Mouse (Mus musculus) heart, adult 2 months (tissue): ENCODE data around the gene Odf2. TPM values are rescaled to one million over a fixed set of nuclear protein-coding genes. Genes with fewer than 3 reads are reported as not detected.

Source experiments
- DNase-seq, 2 experiments: peaks; one replicate each; pipeline ENCODE4 v3.0.0; 2021
- H3K27ac ChIP-seq: fragments of 200-600 bp; 2 replicates; pipeline ENCODE4 v1.8.1; 2022
- H3K27me3 ChIP-seq: fragments of 200-500 bp; 2 replicates; pipeline ENCODE4 v1.6.1; 2012; ENCODE audit warnings: mild to moderate bottlenecking, low read length, inconsistent platforms, mixed read lengths; ENCODE audit not compliant: control insufficient read depth, insufficient read depth
- H3K36me3 ChIP-seq: fragments of 200-500 bp; 2 replicates; pipeline ENCODE4 v1.6.1; 2012; ENCODE audit warnings: low read length, inconsistent platforms; ENCODE audit not compliant: control insufficient read depth, insufficient read depth
- H3K4me1 ChIP-seq: fragments of 200-500 bp; 2 replicates; pipeline ENCODE4 v1.6.1; 2011; ENCODE audit warnings: low read length; ENCODE audit not compliant: control insufficient read depth, insufficient read depth
- H3K4me3 ChIP-seq: fragments of 200-600 bp; 2 replicates; pipeline ENCODE4 v1.8.1; 2022
- H3K79me2 ChIP-seq: fragments of 200-500 bp; replicated peaks from 2 replicates; pipeline ENCODE4 v1.6.1; 2012; ENCODE audit warnings: mild to moderate bottlenecking, inconsistent platforms, low read length, moderate library complexity, mixed read lengths; ENCODE audit not compliant: control insufficient read depth, insufficient read depth
- H3K9ac ChIP-seq: fragments of 200-500 bp; 2 replicates; pipeline ENCODE4 v1.6.1; 2012; ENCODE audit warnings: low read depth, mild to moderate bottlenecking, control low read depth, inconsistent platforms, low read length, mixed read lengths
- CTCF ChIP-seq: fragments of 200-600 bp; IDR thresholded peaks from 2 replicates; pipeline ENCODE4 v1.8.1; 2022; ENCODE audit warnings: antibody characterized with exemption, mild to moderate bottlenecking, moderate library complexity
- EP300 ChIP-seq: fragments of 200-500 bp; IDR thresholded peaks from 2 replicates; pipeline ENCODE4 v1.6.1; 2011; ENCODE audit warnings: low read depth, low read length, control low read depth; ENCODE audit not compliant: insufficient read depth
- POLR2A ChIP-seq: fragments of 200-500 bp; IDR thresholded peaks from 2 replicates; pipeline ENCODE4 v1.6.1; 2011; ENCODE audit warnings: mild to moderate bottlenecking, low read depth, low read length, control low read depth; ENCODE audit not compliant: insufficient read depth
- WGBS: fragments of 180-500 bp; shearing (Covaris S2); methylation state at CpG from one replicate; pipeline ENCODE4 v1.1.7; 2018; 5-methylcytosine and 5-hydroxymethylcytosine counted together
- intact Hi-C: fragments of 180-260 bp; cut with DNase I; formaldehyde crosslinking; loops from one replicate; pipeline ENCODE4 v1.15.1; 2025
- polyA plus RNA-seq: library from polyadenylated mRNA; depleted of rRNA; stranded (reverse); fragments of >200 nt; gene quantifications from 2 replicates; pipeline ENCODE4 v1.2.3, GENCODE M21; 2012
- total RNA-seq, 2 experiments: library from RNA; stranded (reverse); gene quantifications; 2 replicates each; pipeline ENCODE4 v1.2.3; 2021

Gene Odf2
- total and polyA plus RNA-seq, 3 experiments: 16.6 to 22.3 (median 20.1) TPM

DNA sequence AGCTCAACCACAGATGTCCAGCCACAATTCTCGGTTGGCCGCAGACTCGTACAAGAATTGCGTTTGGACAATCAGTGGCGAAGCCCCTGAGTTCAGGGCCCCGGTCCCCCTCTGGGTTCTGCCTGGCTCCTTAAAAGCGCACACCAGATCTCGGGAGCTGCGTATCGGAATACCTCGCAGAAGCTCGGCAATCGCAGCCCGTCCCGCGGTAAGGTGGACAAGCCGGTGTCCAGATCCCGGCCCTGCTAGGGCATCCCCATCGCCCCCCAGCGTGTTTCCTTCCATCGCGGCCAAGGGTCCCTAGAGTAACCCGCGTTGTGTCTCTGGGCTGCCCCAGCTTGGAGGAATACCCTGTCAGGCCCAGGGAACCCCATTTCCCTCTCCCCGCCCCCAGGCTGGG is 43.4 kb upstream of the Odf2 start:
- no peaks in the 10 kb centered on the region for H3K27me3 ChIP-seq
- DNase-seq: no peak
- H3K36me3 ChIP-seq: no peaks in the 10 kb centered on the region
- intact Hi-C loops: no loop called here
- no peak for TF ChIP-seq EP300
- TF ChIP-seq CTCF: no peak
- TF ChIP-seq POLR2A: no peak
- no peaks in the 10 kb centered on the region for H3K4me1 ChIP-seq
- H3K9ac ChIP-seq: no peak overlapping the region
- 71% methylated on average over 25 of the region's 25 CpGs for WGBS
- no peak overlapping the region for H3K27ac ChIP-seq
- no peak overlapping the region for H3K4me3 ChIP-seq
- H3K79me2 ChIP-seq: no peaks in the 10 kb centered on the region

DNA sequence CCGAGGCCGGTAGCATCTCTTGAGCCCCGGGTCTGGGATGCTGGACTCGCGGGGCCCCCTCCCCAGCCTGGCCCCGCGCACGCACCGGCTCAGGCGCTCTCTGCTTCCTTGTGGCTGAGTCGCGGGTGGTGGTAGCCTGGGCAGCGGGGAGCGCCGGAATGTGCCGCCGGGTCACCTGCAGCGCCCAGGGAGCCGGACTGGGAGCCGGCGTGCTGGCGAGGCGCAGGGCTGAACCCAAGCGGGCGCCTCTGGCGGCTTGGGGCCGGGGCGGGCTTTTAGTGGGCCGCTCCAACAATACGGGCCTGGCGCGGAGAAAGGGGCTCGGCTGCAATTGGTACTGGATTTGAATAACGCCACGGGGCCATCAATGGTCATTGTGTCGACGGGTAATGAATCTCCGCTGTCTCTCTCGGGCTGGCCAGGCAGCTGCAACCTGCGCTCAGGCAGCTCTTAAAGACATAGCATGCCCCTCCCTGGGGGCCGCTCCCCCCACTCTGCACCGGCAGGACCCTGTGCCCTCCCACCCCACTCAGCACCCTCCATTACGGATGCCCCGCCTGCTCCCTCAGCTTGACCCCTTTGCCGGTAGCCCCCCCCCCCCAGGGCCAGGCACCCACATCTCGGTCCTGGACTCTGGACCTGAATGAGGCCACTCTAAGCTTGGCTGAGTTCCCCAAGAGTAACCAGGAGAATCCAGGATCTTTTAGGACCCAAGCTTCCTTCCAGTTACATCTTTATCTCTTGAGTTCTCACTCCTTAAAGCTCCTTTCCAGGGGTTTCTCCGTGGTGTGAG is 42.8 kb upstream of the Odf2 start:
- WGBS: 46% methylated on average over 47 of the region's 47 CpGs
- no peak overlapping the region for H3K27ac ChIP-seq
- no peak overlapping the region for H3K4me3 ChIP-seq
- intact Hi-C loops: no loop called here
- no peak for TF ChIP-seq EP300
- TF ChIP-seq CTCF: no peak
- TF ChIP-seq POLR2A: no peak
- DNase-seq: no peak
- H3K36me3 ChIP-seq: no peaks in the 10 kb centered on the region
- H3K27me3 ChIP-seq: no peaks in the 10 kb centered on the region
- no peaks in the 10 kb centered on the region for H3K79me2 ChIP-seq
- H3K9ac ChIP-seq: no peak overlapping the region
- H3K4me1 ChIP-seq: no peaks in the 10 kb centered on the region

DNA sequence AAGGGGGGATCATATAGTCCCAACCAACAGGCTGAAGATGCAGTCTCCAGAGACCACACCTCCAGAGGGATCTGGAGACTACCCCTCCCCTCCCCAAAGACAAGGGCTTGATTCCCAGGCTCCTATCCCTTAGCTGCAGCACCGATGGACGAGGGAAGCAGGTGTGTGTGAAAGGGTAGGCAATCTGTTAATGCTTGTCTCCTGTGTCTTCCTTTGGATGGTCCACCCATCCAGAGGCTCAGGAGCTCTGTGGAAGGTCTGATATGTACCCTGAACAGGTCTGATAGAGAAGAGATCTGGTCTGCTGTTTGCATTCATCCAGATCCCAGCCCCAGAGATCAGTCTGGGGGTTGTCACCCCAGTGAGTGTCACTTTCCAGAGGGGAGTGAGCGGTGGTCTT is 42.1 kb upstream of the Odf2 start:
- WGBS: 71% methylated on average over 3 of the region's 3 CpGs
- DNase-seq: no peak
- no peaks in the 10 kb centered on the region for H3K79me2 ChIP-seq
- no peak overlapping the region for H3K9ac ChIP-seq
- H3K4me3 ChIP-seq: no peak overlapping the region
- no peaks in the 10 kb centered on the region for H3K36me3 ChIP-seq
- H3K4me1 ChIP-seq: no peaks in the 10 kb centered on the region
- H3K27ac ChIP-seq: no peak overlapping the region
- intact Hi-C loops: no loop called here
- no peaks in the 10 kb centered on the region for H3K27me3 ChIP-seq
- TF ChIP-seq POLR2A (no peak), CTCF (no peak), EP300 (no peak)

DNA sequence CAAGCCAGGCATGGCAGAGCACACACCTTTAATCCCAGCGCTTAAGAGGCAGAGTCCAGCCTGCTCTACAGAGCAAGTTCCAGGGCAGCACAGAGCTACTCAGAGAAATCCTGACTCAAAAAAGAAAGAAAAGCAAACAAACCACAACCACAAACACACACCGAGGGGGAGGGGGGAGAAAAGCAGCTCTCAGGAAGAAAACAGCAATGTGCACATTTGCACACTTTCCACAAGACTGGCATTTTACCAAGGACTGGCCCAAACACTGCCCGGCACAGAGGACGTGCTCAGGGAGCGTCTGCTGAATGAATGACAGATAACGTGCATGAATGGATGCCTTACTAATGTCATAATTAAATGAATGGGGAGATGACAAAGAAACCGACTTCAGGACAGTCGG is 40.0 kb upstream of the Odf2 start:
- 49% methylated on average over 8 of the region's 8 CpGs for WGBS

DNA sequence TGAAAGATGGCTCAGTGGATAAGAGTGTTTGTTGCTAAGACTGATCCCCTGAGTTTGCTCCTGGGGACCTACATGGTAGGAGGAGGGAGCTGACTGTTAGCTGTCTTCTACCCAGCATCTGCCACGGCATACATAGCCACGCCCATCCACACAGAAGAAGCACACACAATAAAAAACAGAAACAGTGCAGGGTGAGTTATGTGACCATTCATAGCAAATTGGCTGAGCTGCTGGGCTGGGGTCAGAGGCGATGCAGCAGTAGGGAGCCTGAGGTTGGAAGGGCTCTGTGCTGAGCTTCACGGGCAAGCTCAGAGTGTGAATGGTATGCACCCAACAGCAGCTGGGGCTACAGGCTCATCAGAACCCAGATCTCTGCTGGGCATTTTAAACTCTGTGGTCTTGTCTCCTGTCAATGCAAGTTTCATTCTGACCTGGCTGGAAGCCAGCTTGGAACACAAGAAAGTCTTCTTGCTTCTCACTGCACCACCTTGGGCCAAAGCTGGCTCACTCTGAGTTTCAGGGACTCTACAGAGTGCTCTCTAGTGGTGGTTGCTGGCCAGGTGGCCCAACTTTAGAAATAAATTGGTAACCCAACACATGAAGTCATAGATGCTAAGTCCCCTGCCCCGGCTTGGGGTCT is 39.1 kb upstream of the Odf2 start:
- Histone ChIP-seq H3K79me2 (no peaks in the 10 kb centered on the region), H3K4me1 (no peaks in the 10 kb centered on the region), H3K27ac (no peak overlapping the region), H3K27me3 (no peaks in the 10 kb centered on the region), H3K9ac (no peak overlapping the region), H3K4me3 (no peak overlapping the region), H3K36me3 (no peaks in the 10 kb centered on the region)
- 58% methylated on average over 5 of the region's 5 CpGs for whole genome bisulfite sequencing
- DNase-seq: no peak
- TF ChIP-seq EP300 (no peak), POLR2A (no peak), CTCF (peak; percentile 8; the same call in 1 of the 2 replicates)
- intact Hi-C loops: no loop called here

More for the DNA sequence above, 40.0 kb upstream of the Odf2 start:
- intact Hi-C loops: no loop called here
- H3K27ac ChIP-seq: no peak overlapping the region
- H3K36me3 ChIP-seq: no peaks in the 10 kb centered on the region
- TF ChIP-seq EP300: no peak
- TF ChIP-seq CTCF: no peak
- no peak for TF ChIP-seq POLR2A
- H3K79me2 ChIP-seq: no peaks in the 10 kb centered on the region
- H3K4me1 ChIP-seq: no peaks in the 10 kb centered on the region
- no peak overlapping the region for H3K4me3 ChIP-seq
- H3K9ac ChIP-seq: no peak overlapping the region
- H3K27me3 ChIP-seq: no peaks in the 10 kb centered on the region
- no peak for DNase-seq

DNA sequence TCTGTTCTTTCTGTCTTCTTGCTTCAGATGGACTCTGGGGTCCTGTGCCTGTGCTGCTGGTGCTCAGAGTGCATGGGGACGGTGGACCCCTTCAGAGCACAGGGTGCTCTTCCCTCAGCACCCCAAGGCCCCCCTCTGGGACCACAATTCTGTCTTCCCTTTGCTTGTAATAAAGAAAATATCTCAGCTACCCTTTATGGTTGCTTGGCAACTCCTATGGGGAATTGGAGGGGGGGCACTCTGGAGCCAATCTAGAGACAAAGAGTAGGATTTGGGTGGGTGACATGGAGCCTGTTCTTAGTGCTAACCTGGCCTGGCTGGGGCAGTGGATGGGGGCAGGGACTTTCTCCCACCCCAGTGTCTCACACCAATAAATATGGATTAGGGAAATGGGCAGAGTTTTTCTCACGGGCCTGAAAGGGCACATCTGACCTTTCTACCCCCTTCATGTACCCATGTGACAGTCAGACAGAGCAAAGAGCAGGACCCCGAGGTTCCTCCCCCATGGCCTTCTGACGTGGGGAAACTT is 36.0 kb upstream of the Odf2 start:
- no peak for DNase-seq
- intact Hi-C loops: no loop called here
- TF ChIP-seq CTCF (no peak), EP300 (no peak), POLR2A (no peak)

More for the DNA sequence above, 36.0 kb upstream of the Odf2 start:
- H3K79me2 ChIP-seq: no peaks in the 10 kb centered on the region
- no peak overlapping the region for H3K27ac ChIP-seq
- no peak overlapping the region for H3K4me3 ChIP-seq
- WGBS: 50% methylated on average over 4 of the region's 4 CpGs
- H3K27me3 ChIP-seq: no peaks in the 10 kb centered on the region
- no peak overlapping the region for H3K9ac ChIP-seq
- H3K36me3 ChIP-seq: no peaks in the 10 kb centered on the region
- no peaks in the 10 kb centered on the region for H3K4me1 ChIP-seq
